Mouse (Mus musculus) heart, adult 11 months (tissue): Measurements from ENCODE around the gene Gja4.

Experiments
- DNase-seq: peaks from one replicate; pipeline ENCODE4 v3.0.0; 2022

Gene Gja4

GRCm38 (mm10) chr4:127323651-127324050, 9.8 kb upstream of the Gja4 start:
- no peak for DNase-seq

GRCm38 (mm10) chr4:127319613-127320012, 5.8 kb upstream of the Gja4 start:
- peak; percentile 95 for DNase-seq

- DNase-seq: no peak
Observed at GRCm38 (mm10) chr4:127317143-127317542, 3.3 kb upstream of the Gja4 start.

- peak; percentile 97 for DNase-seq
Observed at GRCm38 (mm10) chr4:127315753-127316152, 1.9 kb upstream of the Gja4 start.

- peak; percentile 90 for DNase-seq
Observed at GRCm38 (mm10) chr4:127314585-127314984, 746 bp upstream of the Gja4 start.

GRCm38 (mm10) chr4:127312349-127312748, 1.5 kb downstream of the Gja4 start:
- DNase-seq: peak; percentile 91

- DNase-seq: no peak
Observed at GRCm38 (mm10) chr4:127311561-127311960, 2.3 kb downstream of the Gja4 start.

- DNase-seq: peak; percentile 90
Observed at GRCm38 (mm10) chr4:127306915-127307314, 6.9 kb downstream of the Gja4 start.

- peak; percentile 97 for DNase-seq
Observed at GRCm38 (mm10) chr4:127303796-127304195, 10.0 kb downstream of the Gja4 start.

- DNase-seq: no peak
Observed at GRCm38 (mm10) chr4:127300503-127300902, 13.3 kb downstream of the Gja4 start.

- DNase-seq: no peak
Observed at GRCm38 (mm10) chr4:127292631-127293030, 21.2 kb downstream of the Gja4 start.

GRCm38 (mm10) chr4:127289039-127289548, 24.7 kb downstream of the Gja4 start:
- peak; percentile 99 for DNase-seq

GRCm38 (mm10) chr4:127286907-127287306, 26.9 kb downstream of the Gja4 start:
- DNase-seq: peak; percentile 91

- peak; percentile 91 for DNase-seq
Observed at GRCm38 (mm10) chr4:127279241-127279640, 34.6 kb downstream of the Gja4 start.

GRCm38 (mm10) chr4:127278451-127279001, 35.3 kb downstream of the Gja4 start:
- peak; percentile 99 for DNase-seq

GRCm38 (mm10) chr4:127264183-127264554, 49.7 kb downstream of the Gja4 start:
- no peak for DNase-seq

- peak; percentile 96 for DNase-seq
Observed at GRCm38 (mm10) chr4:127263438-127264182, 50.2 kb downstream of the Gja4 start.

GRCm38 (mm10) chr4:127261601-127262000, 52.2 kb downstream of the Gja4 start:
- DNase-seq: peak; percentile 90
